Mouse (Mus musculus): ENCODE data around the gene Iqcf3. TPM values are rescaled to one million over a fixed set of nuclear protein-coding genes. Genes with fewer than 3 reads are reported as not detected.

Iqcf3 gene
- polyA plus RNA-seq, 1 experiment from 2014 or later, result not detected

DNA sequence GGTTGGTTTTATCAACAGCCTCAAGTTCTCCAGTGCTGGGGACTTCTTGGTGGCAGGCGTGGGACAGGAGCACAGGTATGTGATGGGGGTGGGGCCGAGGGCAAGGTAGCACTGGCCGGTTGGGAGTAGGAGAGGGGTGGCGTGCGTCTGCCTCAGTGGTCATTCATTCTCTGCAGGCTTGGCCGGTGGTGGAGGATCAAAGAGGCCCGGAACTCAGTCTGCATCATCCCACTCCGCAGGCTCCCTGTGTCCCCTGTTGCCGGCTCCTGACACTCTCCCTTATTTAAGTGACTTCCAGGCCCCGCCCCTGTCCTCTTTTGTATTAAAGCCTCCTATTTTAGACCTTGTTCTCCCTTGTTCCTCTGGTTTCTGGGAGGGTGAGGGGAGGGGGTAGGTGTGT lies 76.4 kb downstream of the Iqcf3 start:
- Histone ChIP-seq H3K4me1 (replicated peaks; ENCODE audit: control insufficient read depth, insufficient read depth, low read length) (no peaks in the 10 kb centered on the region), H3K4me2 (replicated peaks) (no peak overlapping the region), H3K4me3 (replicated peaks; ENCODE audit: low read length) (no peak overlapping the region), H3K27me3 (ENCODE audit: control insufficient read depth, insufficient read depth, low read length) (no peaks in the 10 kb centered on the region), H3K9me3 (ENCODE audit: control insufficient read depth, low read length) (no peaks in the 10 kb centered on the region), H3K9ac (no peak overlapping the region), H3K27ac (no peak overlapping the region), H3K36me3 (replicated peaks; ENCODE audit: control insufficient read depth, insufficient read depth) (peaks cover 51% of the 10 kb centered on the region)
- no peak for DNase-seq (ENCODE audit: low spot score)
- 80% methylated on average over 10 of the region's 10 CpGs for WGBS
- no peak for ATAC-seq (ENCODE audit: low FRiP score)

GRCm38 (mm10) chr9:106483606-106484005 lies 77.8 kb downstream of the Iqcf3 start:
- no peak for ATAC-seq (ENCODE audit: low FRiP score)

GRCm38 (mm10) chr9:106483136-106483535 lies 78.3 kb downstream of the Iqcf3 start:
- peaks cover 5% of the 10 kb centered on the region for H3K4me1 ChIP-seq (replicated peaks; ENCODE audit: control insufficient read depth, insufficient read depth, low read length)
- peaks cover 51% of the 10 kb centered on the region for H3K36me3 ChIP-seq (replicated peaks; ENCODE audit: control insufficient read depth, insufficient read depth)
- WGBS, result 94% methylated on average over 10 of the region's 10 CpGs
- no peak overlapping the region for H3K4me3 ChIP-seq (replicated peaks; ENCODE audit: low read length)
- no peak overlapping the region for H3K27ac ChIP-seq
- no peak overlapping the region for H3K4me2 ChIP-seq (replicated peaks)
- DNase-seq (ENCODE audit: low spot score) (no peak), ATAC-seq (ENCODE audit: low FRiP score) (no peak)
- no peak overlapping the region for H3K9ac ChIP-seq
- no peaks in the 10 kb centered on the region for H3K27me3 ChIP-seq (ENCODE audit: control insufficient read depth, insufficient read depth, low read length)
- no peaks in the 10 kb centered on the region for H3K9me3 ChIP-seq (ENCODE audit: control insufficient read depth, low read length)

More at GRCm38 (mm10) chr9:106483606-106484005, 77.8 kb downstream of the Iqcf3 start:
- Histone ChIP-seq H3K4me1 (replicated peaks; ENCODE audit: control insufficient read depth, insufficient read depth, low read length) (peaks cover under 1% of the 10 kb centered on the region; the same call in 1 of the 2 replicates), H3K36me3 (replicated peaks; ENCODE audit: control insufficient read depth, insufficient read depth) (peaks cover 51% of the 10 kb centered on the region), H3K27me3 (ENCODE audit: control insufficient read depth, insufficient read depth, low read length) (no peaks in the 10 kb centered on the region), H3K4me3 (replicated peaks; ENCODE audit: low read length) (no peak overlapping the region), H3K9ac (no peak overlapping the region), H3K4me2 (replicated peaks) (no peak overlapping the region), H3K27ac (no peak overlapping the region), H3K9me3 (ENCODE audit: control insufficient read depth, low read length) (no peaks in the 10 kb centered on the region)
- WGBS, result 94% methylated on average over 17 of the region's 17 CpGs
- no peak for DNase-seq (ENCODE audit: low spot score)

DNA sequence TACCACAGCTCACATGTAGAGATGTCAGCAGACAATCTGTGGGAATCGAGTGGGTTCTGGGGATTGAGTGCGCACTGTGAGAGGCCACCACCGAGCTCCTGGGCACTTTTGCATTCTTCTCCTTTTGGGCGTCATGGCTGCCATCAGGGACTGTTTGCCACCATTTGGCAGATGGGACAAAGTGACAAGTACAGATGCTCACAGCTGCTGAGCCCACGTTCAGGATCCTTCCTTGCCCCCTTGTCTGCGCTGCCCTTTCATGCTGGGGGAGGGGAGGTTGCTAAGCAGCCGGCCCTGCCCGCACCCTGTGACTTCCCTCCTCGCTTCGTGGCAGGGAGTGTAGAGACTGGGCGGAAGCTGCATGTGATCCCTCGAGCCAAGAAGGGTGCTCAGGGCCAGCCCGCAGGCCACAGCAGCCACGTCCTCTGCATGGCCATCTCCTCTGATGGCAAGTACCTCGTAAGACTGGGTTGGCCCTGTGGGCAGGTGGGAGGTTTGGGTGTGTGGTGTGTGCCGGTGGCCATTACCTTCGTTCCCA lies 78.8 kb downstream of the Iqcf3 start:
- no peaks in the 10 kb centered on the region for H3K27me3 ChIP-seq (ENCODE audit: control insufficient read depth, insufficient read depth, low read length)
- ATAC-seq (ENCODE audit: low FRiP score), result no peak
- 87% methylated on average over 17 of the region's 17 CpGs for WGBS
- DNase-seq (ENCODE audit: low spot score), result no peak
- no peak overlapping the region for H3K9ac ChIP-seq
- H3K27ac ChIP-seq, result no peak overlapping the region
- peaks cover 10% of the 10 kb centered on the region for H3K4me1 ChIP-seq (replicated peaks; ENCODE audit: control insufficient read depth, insufficient read depth, low read length)
- no peak overlapping the region for H3K4me2 ChIP-seq (replicated peaks)
- peaks cover 51% of the 10 kb centered on the region for H3K36me3 ChIP-seq (replicated peaks; ENCODE audit: control insufficient read depth, insufficient read depth)
- H3K4me3 ChIP-seq (replicated peaks; ENCODE audit: low read length), result no peak overlapping the region
- no peaks in the 10 kb centered on the region for H3K9me3 ChIP-seq (ENCODE audit: control insufficient read depth, low read length)

DNA sequence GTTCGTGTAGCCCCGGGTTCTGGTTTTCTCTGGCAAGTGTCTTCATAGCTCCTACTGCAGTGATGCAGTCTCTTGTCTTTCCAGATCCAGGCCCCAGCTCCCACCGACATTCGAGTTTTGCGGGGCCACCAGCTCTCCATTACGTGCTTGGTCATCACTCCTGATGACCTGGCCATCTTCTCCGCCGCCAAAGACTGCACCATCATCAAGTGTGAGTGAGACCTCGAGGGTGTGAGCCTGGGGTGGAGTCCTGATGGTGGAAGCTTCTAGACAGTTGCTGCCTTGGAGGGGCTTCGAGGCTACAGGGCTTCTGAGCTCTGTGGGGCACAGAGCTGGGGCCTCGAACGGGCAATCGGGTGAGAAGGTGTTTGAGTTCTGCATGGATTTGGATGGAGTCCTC lies 79.8 kb downstream of the Iqcf3 start:
- no peak overlapping the region for H3K9ac ChIP-seq
- no peaks in the 10 kb centered on the region for H3K9me3 ChIP-seq (ENCODE audit: control insufficient read depth, low read length)
- no peak overlapping the region for H3K4me2 ChIP-seq (replicated peaks)
- H3K4me1 ChIP-seq (replicated peaks; ENCODE audit: control insufficient read depth, insufficient read depth, low read length), result peaks cover 12% of the 10 kb centered on the region
- no peak for DNase-seq (ENCODE audit: low spot score)
- no peak overlapping the region for H3K27ac ChIP-seq
- H3K27me3 ChIP-seq (ENCODE audit: control insufficient read depth, insufficient read depth, low read length), result no peaks in the 10 kb centered on the region
- peaks cover 51% of the 10 kb centered on the region for H3K36me3 ChIP-seq (replicated peaks; ENCODE audit: control insufficient read depth, insufficient read depth)
- ATAC-seq (ENCODE audit: low FRiP score), result no peak
- H3K4me3 ChIP-seq (replicated peaks; ENCODE audit: low read length), result no peak overlapping the region
- WGBS, result 94% methylated on average over 13 of the region's 13 CpGs

DNA sequence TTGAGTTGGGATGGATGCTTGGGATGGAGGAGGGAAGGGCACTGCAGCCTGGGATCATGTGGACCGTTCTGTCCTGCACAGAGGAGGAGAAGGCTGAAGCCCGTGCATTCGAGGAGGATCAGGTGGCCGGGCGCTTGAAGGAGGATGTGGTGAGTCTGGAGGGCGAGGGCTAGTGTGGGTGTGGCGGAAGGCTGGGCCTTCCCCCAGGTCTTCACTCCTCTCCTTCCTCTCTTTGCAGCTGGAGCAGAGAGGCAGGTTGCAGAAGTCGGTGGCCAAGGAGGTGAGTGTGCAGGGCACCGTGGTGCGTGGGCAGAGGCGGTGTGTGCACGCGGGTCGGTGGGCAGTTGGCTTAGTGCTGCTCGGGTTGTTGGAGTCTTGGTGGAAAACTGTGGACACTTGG lies 80.4 kb downstream of the Iqcf3 start:
- no peak for ATAC-seq (ENCODE audit: low FRiP score)
- Histone ChIP-seq H3K27me3 (ENCODE audit: control insufficient read depth, insufficient read depth, low read length) (no peaks in the 10 kb centered on the region), H3K36me3 (replicated peaks; ENCODE audit: control insufficient read depth, insufficient read depth) (peaks cover 47% of the 10 kb centered on the region), H3K4me2 (replicated peaks) (no peak overlapping the region), H3K4me1 (replicated peaks; ENCODE audit: control insufficient read depth, insufficient read depth, low read length) (peaks cover 12% of the 10 kb centered on the region), H3K27ac (no peak overlapping the region), H3K9ac (no peak overlapping the region), H3K4me3 (replicated peaks; ENCODE audit: low read length) (no peak overlapping the region), H3K9me3 (ENCODE audit: control insufficient read depth, low read length) (no peaks in the 10 kb centered on the region)
- DNase-seq (ENCODE audit: low spot score), result no peak
- WGBS, result 95% methylated on average over 15 of the region's 15 CpGs

DNA sequence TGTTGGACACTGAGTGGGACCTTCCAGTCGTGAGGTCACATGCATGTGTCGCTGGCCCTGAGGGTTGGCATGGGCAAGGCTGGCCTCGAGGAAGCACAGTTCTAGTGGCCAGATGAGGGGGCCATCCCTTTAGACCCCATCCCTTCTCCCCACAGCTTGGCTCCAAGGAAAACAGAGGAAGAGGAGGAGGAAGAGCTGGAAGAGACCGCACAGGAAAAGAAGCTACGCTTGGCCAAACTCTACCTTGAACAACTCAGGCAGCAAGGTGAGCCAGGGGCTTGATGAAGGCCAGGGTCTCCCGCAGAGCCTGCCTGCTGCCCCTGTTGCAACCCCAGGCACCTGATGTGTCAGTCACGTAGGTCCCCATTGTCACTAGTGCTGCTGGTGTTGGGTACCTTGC lies 80.9 kb downstream of the Iqcf3 start:
- H3K4me3 ChIP-seq (replicated peaks; ENCODE audit: low read length), result no peak overlapping the region
- H3K9ac ChIP-seq, result no peak overlapping the region
- H3K36me3 ChIP-seq (replicated peaks; ENCODE audit: control insufficient read depth, insufficient read depth), result peaks cover 41% of the 10 kb centered on the region
- ATAC-seq (ENCODE audit: low FRiP score) (no peak), DNase-seq (ENCODE audit: low spot score) (no peak)
- no peak overlapping the region for H3K4me2 ChIP-seq (replicated peaks)
- H3K4me1 ChIP-seq (replicated peaks; ENCODE audit: control insufficient read depth, insufficient read depth, low read length), result peaks cover 12% of the 10 kb centered on the region
- no peaks in the 10 kb centered on the region for H3K9me3 ChIP-seq (ENCODE audit: control insufficient read depth, low read length)
- no peak overlapping the region for H3K27ac ChIP-seq
- 93% methylated on average over 7 of the region's 7 CpGs for WGBS
- H3K27me3 ChIP-seq (ENCODE audit: control insufficient read depth, insufficient read depth, low read length), result no peaks in the 10 kb centered on the region

DNA sequence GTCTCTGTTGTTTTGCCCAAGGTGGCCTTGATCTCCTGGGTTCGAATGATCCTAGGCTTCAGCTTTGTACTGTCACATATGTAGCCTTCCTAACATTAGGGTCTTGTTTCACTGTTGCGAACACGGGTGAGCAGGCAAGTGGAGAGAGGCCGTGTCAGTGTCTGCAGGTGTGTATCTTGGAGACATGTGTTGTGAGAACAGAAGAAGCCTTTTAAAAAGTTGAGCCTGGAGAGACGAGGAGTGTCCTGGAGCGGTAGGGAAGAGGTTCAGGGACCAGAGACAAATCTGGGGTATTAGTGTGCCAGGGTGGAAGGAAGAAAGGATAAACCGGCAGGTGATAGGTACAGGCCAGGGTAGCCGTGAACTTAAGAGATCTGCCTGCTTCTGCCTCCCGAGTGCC lies 83.3 kb downstream of the Iqcf3 start:
- peak overlapping the region; percentile 89 for H3K4me2 ChIP-seq (replicated peaks)
- H3K27me3 ChIP-seq (ENCODE audit: control insufficient read depth, insufficient read depth, low read length), result no peaks in the 10 kb centered on the region
- ATAC-seq (ENCODE audit: low FRiP score) (no peak), DNase-seq (ENCODE audit: low spot score) (no peak)
- peaks cover 12% of the 10 kb centered on the region for H3K4me1 ChIP-seq (replicated peaks; ENCODE audit: control insufficient read depth, insufficient read depth, low read length)
- H3K27ac ChIP-seq, result no peak overlapping the region
- H3K4me3 ChIP-seq (replicated peaks; ENCODE audit: low read length), result peak overlapping the region; percentile 73
- peak overlapping the region; percentile 68 for H3K9ac ChIP-seq
- peaks cover 19% of the 10 kb centered on the region for H3K36me3 ChIP-seq (replicated peaks; ENCODE audit: control insufficient read depth, insufficient read depth)
- H3K9me3 ChIP-seq (ENCODE audit: control insufficient read depth, low read length), result no peaks in the 10 kb centered on the region
- 87% methylated on average over 9 of the region's 9 CpGs for WGBS

DNA sequence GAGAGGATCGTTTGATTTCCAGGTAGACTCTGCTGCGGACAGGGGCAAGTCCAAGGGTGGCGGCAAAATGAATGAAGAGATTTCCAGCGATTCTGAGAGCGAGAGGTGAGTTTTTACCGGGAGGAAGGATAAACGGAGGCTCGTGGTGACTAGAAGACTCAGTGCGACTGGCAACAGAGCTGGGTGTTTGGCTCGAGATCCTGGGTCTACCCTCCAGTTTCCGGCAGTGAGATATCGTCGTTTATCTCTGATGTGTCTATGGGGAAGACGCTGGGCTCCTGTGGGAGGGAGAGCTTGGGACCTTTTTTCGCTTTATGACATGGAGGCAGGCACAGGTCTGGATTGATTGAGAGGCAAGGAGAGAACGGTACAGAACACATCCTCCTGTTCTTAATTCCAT lies 83.8 kb downstream of the Iqcf3 start:
- peak overlapping the region; percentile 73 for H3K4me3 ChIP-seq (replicated peaks; ENCODE audit: low read length)
- peaks cover 14% of the 10 kb centered on the region for H3K36me3 ChIP-seq (replicated peaks; ENCODE audit: control insufficient read depth, insufficient read depth)
- peak overlapping the region; percentile 89 for H3K4me2 ChIP-seq (replicated peaks)
- H3K9me3 ChIP-seq (ENCODE audit: control insufficient read depth, low read length), result no peaks in the 10 kb centered on the region
- no peak overlapping the region for H3K27ac ChIP-seq
- no peak for DNase-seq (ENCODE audit: low spot score)
- H3K27me3 ChIP-seq (ENCODE audit: control insufficient read depth, insufficient read depth, low read length), result no peaks in the 10 kb centered on the region
- peaks cover 12% of the 10 kb centered on the region for H3K4me1 ChIP-seq (replicated peaks; ENCODE audit: control insufficient read depth, insufficient read depth, low read length)
- WGBS, result 6% methylated on average over 16 of the region's 16 CpGs
- ATAC-seq (ENCODE audit: low FRiP score), result no peak
- H3K9ac ChIP-seq, result peak overlapping the region; percentile 68
